ENCODE assay signal across 14 mouse cellular contexts in the genomic region with DNA sequence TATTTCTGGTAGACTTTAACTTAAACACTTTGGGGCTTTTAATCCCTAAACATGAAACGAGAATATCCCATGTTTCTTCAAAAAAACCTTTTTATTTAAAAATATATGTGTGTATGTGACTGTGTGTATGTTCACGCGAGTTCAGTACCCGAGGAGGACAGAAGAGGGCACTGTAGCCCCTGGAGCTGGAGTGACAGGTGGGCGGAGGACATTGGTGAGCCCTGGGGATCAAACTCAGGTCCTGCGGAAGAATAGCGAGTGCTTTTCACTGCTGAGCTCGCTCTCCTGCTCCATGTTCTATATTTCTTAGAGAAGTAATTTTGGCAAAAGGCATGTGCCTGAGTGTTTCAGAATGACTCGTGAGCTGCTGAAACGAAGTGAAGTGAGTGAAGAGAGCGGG. TPM values are rescaled to one million over a fixed set of nuclear protein-coding genes. Genes with fewer than 3 reads are reported as not detected.
"Had no signal": no experiment of that assay in that cellular context is flagged by ENCODE, and none has a peak within 500 bp of the region (broad histone marks: within the 10 kb centered on the region; RNA-seq: fewer than 3 reads in every experiment).

No protein-coding gene starts in this region.

- H3K4me3 ChIP-seq: left cerebral cortex, adult 2 months; limb, embryonic 10.5 days; liver, embryonic 15.5 days; lung, embryonic 15.5 days; megakaryocyte, embryonic 14.5 days; midbrain, embryonic 13.5 days; neural tube, embryonic 12.5 days had no signal

- H3K36me3 ChIP-seq: limb, embryonic 10.5 days; liver, embryonic 15.5 days; lung, embryonic 15.5 days; midbrain, embryonic 13.5 days; neural tube, embryonic 12.5 days had no signal

- H3K9me3 ChIP-seq: limb, embryonic 10.5 days; liver, embryonic 15.5 days; lung, embryonic 15.5 days; midbrain, embryonic 13.5 days; neural tube, embryonic 12.5 days had no signal

- DNase-seq: kidney, adult 8-10 months; kidney, postnatal 4 days; lung, postnatal 14 days; thymus, postnatal 36 days had no signal

- H3K27me3 ChIP-seq: liver, embryonic 15.5 days; lung, embryonic 15.5 days; megakaryocyte, embryonic 14.5 days; midbrain, embryonic 13.5 days; neural tube, embryonic 12.5 days had no signal

- H3K27ac ChIP-seq: left cerebral cortex, adult 2 months; liver, embryonic 15.5 days; lung, embryonic 15.5 days; macrophage; midbrain, embryonic 13.5 days; neural tube, embryonic 12.5 days had no signal

- H3K4me1 ChIP-seq: liver, embryonic 15.5 days; megakaryocyte, embryonic 14.5 days had no signal

RNA-seq across cellular contexts. Expression of a gene that starts 54.2 kb away (rescaled TPM):
- total RNA-seq: monocyte, adult 5-6 weeks; neutrophil, adult 5-6 weeks had no signal
- polyA plus RNA-seq: macrophage had no signal
